Mouse (Mus musculus): ENCODE measurements around the gene Foxs1. TPM values are rescaled to one million over a fixed set of nuclear protein-coding genes. Genes with fewer than 3 reads are reported as not detected.

Gene Foxs1
- polyA plus RNA-seq, 1 experiment from 2014 or later, result 4.9 TPM

DNA sequence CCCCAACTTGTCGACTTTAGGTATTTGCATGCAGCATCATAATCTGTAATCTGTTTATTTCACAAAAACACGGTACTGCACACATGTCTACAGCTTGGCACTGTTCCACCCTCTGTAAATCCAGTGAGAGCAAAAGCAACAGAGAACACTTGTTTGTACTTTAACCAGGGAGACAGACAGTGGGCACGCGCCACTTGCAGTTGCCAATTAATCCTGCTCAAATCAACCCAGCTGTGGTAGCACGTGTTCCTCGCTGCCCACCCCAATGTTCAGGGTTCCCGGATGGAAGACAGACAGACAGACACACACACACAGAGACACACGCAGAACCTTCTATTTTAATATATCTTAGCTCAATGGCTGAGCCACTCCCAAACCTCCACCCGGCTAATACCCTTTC, 37.2 kb downstream of the Foxs1 start:
- H3K4me2 ChIP-seq, result no peak overlapping the region
- H3K4me3 ChIP-seq, result no peak overlapping the region
- H3K27me3 ChIP-seq, result no peaks in the 10 kb centered on the region
- H3K36me3 ChIP-seq, result no peaks in the 10 kb centered on the region
- no peaks in the 10 kb centered on the region for H3K9me3 ChIP-seq
- H3K27ac ChIP-seq (replicated peaks), result no peak overlapping the region
- 87% methylated on average over 9 of the region's 9 CpGs for WGBS
- no peak for ATAC-seq (ENCODE audit: low FRiP score, low read depth)
- no peak overlapping the region for H3K9ac ChIP-seq
- no peaks in the 10 kb centered on the region for H3K4me1 ChIP-seq (replicated peaks)

DNA sequence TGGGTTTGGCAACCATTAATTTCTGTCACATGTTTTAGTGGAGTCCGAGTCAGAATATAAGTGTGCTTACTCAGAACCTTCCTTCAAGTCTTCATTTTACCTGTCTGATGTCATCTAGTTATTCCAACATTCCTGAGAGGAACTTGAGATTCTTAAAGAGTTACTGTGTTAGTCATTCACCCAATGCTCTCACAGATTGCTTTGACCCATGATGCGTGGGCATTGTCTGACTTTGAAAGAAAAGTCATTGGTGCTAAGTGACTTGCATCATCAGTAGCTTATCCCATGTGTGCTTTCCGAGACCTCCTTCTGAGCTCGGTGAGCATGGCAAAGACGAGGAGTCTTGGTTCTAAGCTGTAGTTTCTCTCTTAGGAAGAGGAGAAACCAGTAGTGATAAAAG, 44.2 kb downstream of the Foxs1 start:
- no peak overlapping the region for H3K27ac ChIP-seq (replicated peaks)
- H3K9ac ChIP-seq, result no peak overlapping the region
- H3K27me3 ChIP-seq, result no peaks in the 10 kb centered on the region
- 86% methylated on average over 5 of the region's 5 CpGs for WGBS
- H3K9me3 ChIP-seq, result no peaks in the 10 kb centered on the region
- H3K4me2 ChIP-seq, result no peak overlapping the region
- no peaks in the 10 kb centered on the region for H3K36me3 ChIP-seq
- H3K4me1 ChIP-seq (replicated peaks), result no peaks in the 10 kb centered on the region
- ATAC-seq (ENCODE audit: low FRiP score, low read depth), result no peak
- H3K4me3 ChIP-seq, result no peak overlapping the region

DNA sequence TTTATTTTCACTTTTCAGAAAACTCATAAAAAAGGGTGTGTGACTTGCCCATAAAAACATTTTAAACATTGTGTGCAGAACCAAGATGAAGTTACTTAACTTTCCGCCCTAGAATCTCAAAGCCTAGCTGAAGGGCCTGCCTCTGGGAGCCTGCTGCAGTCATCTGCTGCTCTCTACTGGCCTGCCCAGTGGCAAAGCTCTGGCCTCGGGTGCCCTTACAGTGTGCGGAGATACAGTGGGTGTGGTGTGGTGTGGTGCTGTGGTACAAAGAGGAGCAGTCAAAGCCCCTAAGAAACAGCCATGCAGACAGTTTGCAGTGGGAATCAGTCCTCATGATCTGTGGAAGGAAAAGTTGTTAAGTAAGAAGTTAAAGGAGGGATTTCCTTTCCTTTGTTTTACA, 45.8 kb downstream of the Foxs1 start:
- Histone ChIP-seq H3K9me3 (no peaks in the 10 kb centered on the region), H3K4me1 (replicated peaks) (no peaks in the 10 kb centered on the region), H3K27ac (replicated peaks) (no peak overlapping the region), H3K4me3 (no peak overlapping the region), H3K36me3 (no peaks in the 10 kb centered on the region), H3K27me3 (no peaks in the 10 kb centered on the region), H3K9ac (no peak overlapping the region), H3K4me2 (no peak overlapping the region)
- WGBS, result 92% methylated on average over 3 of the region's 3 CpGs
- no peak for ATAC-seq (ENCODE audit: low FRiP score, low read depth)

DNA sequence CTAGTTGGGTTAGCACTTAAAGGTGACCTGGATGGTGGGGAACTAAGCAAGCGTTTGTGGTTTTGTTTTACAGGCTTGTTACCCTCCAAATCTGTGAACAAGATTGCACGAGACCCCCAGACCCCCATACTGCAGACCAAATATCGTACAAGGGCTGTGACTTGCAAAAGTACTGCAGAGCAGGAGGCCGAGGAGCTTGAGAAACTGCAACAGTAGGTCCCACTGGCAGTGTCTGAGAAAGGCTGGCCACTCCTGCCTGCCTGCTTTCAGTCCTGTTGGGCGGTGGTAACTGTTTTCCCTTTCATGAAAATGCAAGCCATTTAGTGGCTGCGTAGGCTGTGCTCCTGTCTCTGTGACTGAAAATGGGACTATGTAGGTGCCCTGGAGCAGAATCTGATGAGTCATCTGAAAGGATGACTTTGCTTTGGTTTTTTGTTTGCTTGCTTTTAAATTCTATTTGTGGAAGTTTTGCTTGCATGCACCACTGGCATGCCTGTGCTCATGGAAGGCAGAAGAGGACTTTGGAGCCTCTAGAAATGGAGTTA, 48.8 kb downstream of the Foxs1 start:
- Histone ChIP-seq H3K27ac (replicated peaks) (no peak overlapping the region), H3K4me3 (no peak overlapping the region), H3K9me3 (no peaks in the 10 kb centered on the region), H3K4me2 (no peak overlapping the region), H3K9ac (no peak overlapping the region), H3K27me3 (no peaks in the 10 kb centered on the region), H3K4me1 (replicated peaks) (no peaks in the 10 kb centered on the region), H3K36me3 (no peaks in the 10 kb centered on the region; the same call in 1 of the 2 replicates)
- no peak for ATAC-seq (ENCODE audit: low FRiP score, low read depth)
- whole genome bisulfite sequencing, result 94% methylated on average over 6 of the region's 6 CpGs

Other genes starting within 250 kb of the Foxs1 start
- gene Mcts2, start 246.2 kb downstream of the Foxs1 start, polyA plus RNA-seq (2015; fragmentation: Nextera tagmentation; extraction: Ambion mirVana), result 32.6 and 37.3 TPM in 2 replicates
- gene Id1, start 197.0 kb downstream of the Foxs1 start, polyA plus RNA-seq (2015; fragmentation: Nextera tagmentation; extraction: Ambion mirVana), result 55.3 and 57.5 TPM in 2 replicates
- gene Cox4i2, start 179.0 kb downstream of the Foxs1 start, polyA plus RNA-seq (2015; fragmentation: Nextera tagmentation; extraction: Ambion mirVana), result 6.3 TPM in 2 replicates
- 145 and 155 TPM in 2 replicates for gene Bcl2l1, start 101.5 kb downstream of the Foxs1 start, polyA plus RNA-seq (2015; fragmentation: Nextera tagmentation; extraction: Ambion mirVana)
- gene Tpx2, start 85.2 kb downstream of the Foxs1 start, polyA plus RNA-seq (2015; fragmentation: Nextera tagmentation; extraction: Ambion mirVana), result 17.4 and 22.3 TPM in 2 replicates
- 0.05 and 0.08 TPM in 2 replicates for gene Mylk2, start 21.9 kb downstream of the Foxs1 start, polyA plus RNA-seq (2015; fragmentation: Nextera tagmentation; extraction: Ambion mirVana)
- gene Dusp15, start 18.5 kb upstream of the Foxs1 start, polyA plus RNA-seq (2015; fragmentation: Nextera tagmentation; extraction: Ambion mirVana), result 10.3 and 13.5 TPM in 2 replicates
- gene Ttll9, start 29.3 kb upstream of the Foxs1 start, polyA plus RNA-seq (2015; fragmentation: Nextera tagmentation; extraction: Ambion mirVana), result 8.3 and 8.7 TPM in 2 replicates
- 234 TPM in 2 replicates for gene Pdrg1, start 82.2 kb upstream of the Foxs1 start, polyA plus RNA-seq (2015; fragmentation: Nextera tagmentation; extraction: Ambion mirVana)
- gene Xkr7, start 98.6 kb upstream of the Foxs1 start, polyA plus RNA-seq (2015; fragmentation: Nextera tagmentation; extraction: Ambion mirVana), result 1.9 and 2.1 TPM in 2 replicates
- 2.0 and 2.1 TPM in 2 replicates for gene Ccm2l, start 132.7 kb upstream of the Foxs1 start, polyA plus RNA-seq (2015; fragmentation: Nextera tagmentation; extraction: Ambion mirVana)
- 3.7 and 4.4 TPM in 2 replicates for gene Hck, start 175.3 kb upstream of the Foxs1 start, polyA plus RNA-seq (2015; fragmentation: Nextera tagmentation; extraction: Ambion mirVana)
- 77.8 and 85.6 TPM in 2 replicates for gene Tm9sf4, start 228.1 kb upstream of the Foxs1 start, polyA plus RNA-seq (2015; fragmentation: Nextera tagmentation; extraction: Ambion mirVana)

Data from hindbrain, embryonic 15.5 days (tissue).